Mouse (Mus musculus) midbrain, embryonic 12.5 days (tissue): ENCODE measurements at regions not wholly inside any gene's neighbourhood (a gene's known extent, or its start where the extent isn't known, plus 50 kb on each side); places are given as distances from the start of the nearest gene placed in this dataset.

ENCODE experiments used
- ATAC-seq: fragments of 200-750 bp; cut with Nextera tagmentation; 2 replicates; pipeline ENCODE4 v1.8.0; 2017; ENCODE audit warnings: low read depth, moderate TSS enrichment, moderate library complexity; ENCODE audit not compliant: low FRiP score
- H3K27ac ChIP-seq: fragments of 300-500 bp; sonication (generic); replicated peaks from 2 replicates; pipeline ENCODE4 v1.5.1; 2016; ENCODE audit warnings: mild to moderate bottlenecking
- H3K27me3 ChIP-seq: fragments of 300-500 bp; sonication (generic); 2 replicates; pipeline ENCODE4 v1.6.1; 2016; ENCODE audit warnings: mild to moderate bottlenecking
- H3K36me3 ChIP-seq: fragments of 300-500 bp; sonication (generic); 2 replicates; pipeline ENCODE4 v1.6.1; 2016
- H3K4me1 ChIP-seq: fragments of 300-500 bp; sonication (generic); 2 replicates; pipeline ENCODE4 v1.6.1; 2016
- H3K4me2 ChIP-seq: fragments of 300-500 bp; sonication (generic); replicated peaks from 2 replicates; pipeline ENCODE4 v1.6.1; 2016; ENCODE audit warnings: mild to moderate bottlenecking, moderate library complexity
- H3K4me3 ChIP-seq: fragments of 300-500 bp; sonication (generic); 2 replicates; pipeline ENCODE4 v1.5.1; 2016; ENCODE audit warnings: mild to moderate bottlenecking
- H3K9ac ChIP-seq: fragments of 300-500 bp; sonication (generic); replicated peaks from 2 replicates; pipeline ENCODE4 v1.6.1; 2016; ENCODE audit warnings: mild to moderate bottlenecking, moderate library complexity
- H3K9me3 ChIP-seq: fragments of 300-500 bp; sonication (generic); 2 replicates; pipeline ENCODE4 v1.6.1; 2016; ENCODE audit warnings: mild to moderate bottlenecking
- WGBS: fragments of 180-500 bp; shearing (Covaris S2); methylation state at CpG from one replicate; pipeline ENCODE4 v1.1.7; 2016; 5-methylcytosine and 5-hydroxymethylcytosine counted together

GRCm38 (mm10) chr7:36308726-36309125, 389.2 kb upstream of the Tshz3 start:
- H3K27ac ChIP-seq = no peak overlapping the region
- no peaks in the 10 kb centered on the region for H3K4me1 ChIP-seq
- H3K9ac ChIP-seq = no peak overlapping the region
- no peaks in the 10 kb centered on the region for H3K27me3 ChIP-seq
- no peaks in the 10 kb centered on the region for H3K36me3 ChIP-seq
- ATAC-seq = no peak
- H3K4me2 ChIP-seq = no peak overlapping the region
- H3K9me3 ChIP-seq = no peaks in the 10 kb centered on the region
- WGBS = 86% methylated on average over 9 of the region's 9 CpGs
- H3K4me3 ChIP-seq = no peak overlapping the region

- no peak for ATAC-seq
- H3K4me2 ChIP-seq = no peak overlapping the region
- no peak overlapping the region for H3K27ac ChIP-seq
- no peaks in the 10 kb centered on the region for H3K36me3 ChIP-seq
- H3K27me3 ChIP-seq = no peaks in the 10 kb centered on the region
- H3K9ac ChIP-seq = no peak overlapping the region
- no peak overlapping the region for H3K4me3 ChIP-seq
- H3K4me1 ChIP-seq = no peaks in the 10 kb centered on the region
- WGBS = 87% methylated on average over 10 of the region's 10 CpGs
- no peaks in the 10 kb centered on the region for H3K9me3 ChIP-seq
These were observed 389.8 kb upstream of the Tshz3 start for GRCm38 (mm10) chr7:36308106-36308620.

- Histone ChIP-seq H3K4me3 (no peak overlapping the region), H3K36me3 (no peaks in the 10 kb centered on the region), H3K9me3 (no peaks in the 10 kb centered on the region), H3K27ac (no peak overlapping the region), H3K27me3 (no peaks in the 10 kb centered on the region), H3K4me2 (no peak overlapping the region), H3K4me1 (no peaks in the 10 kb centered on the region), H3K9ac (no peak overlapping the region)
- ATAC-seq = no peak
These were observed 420.6 kb upstream of the Tshz3 start for GRCm38 (mm10) chr7:36277275-36277674.

GRCm38 (mm10) chr7:36268966-36269365, 429.0 kb upstream of the Tshz3 start:
- no peaks in the 10 kb centered on the region for H3K9me3 ChIP-seq
- H3K4me1 ChIP-seq = no peaks in the 10 kb centered on the region
- no peaks in the 10 kb centered on the region for H3K27me3 ChIP-seq
- H3K27ac ChIP-seq = no peak overlapping the region
- H3K4me3 ChIP-seq = no peak overlapping the region
- no peak overlapping the region for H3K4me2 ChIP-seq
- no peak for ATAC-seq
- 45% methylated on average over 5 of the region's 5 CpGs for WGBS
- no peak overlapping the region for H3K9ac ChIP-seq
- no peaks in the 10 kb centered on the region for H3K36me3 ChIP-seq

GRCm38 (mm10) chr7:36265163-36265823, 432.6 kb upstream of the Tshz3 start:
- no peak for ATAC-seq
- H3K4me2 ChIP-seq = no peak overlapping the region
- no peak overlapping the region for H3K27ac ChIP-seq
- H3K36me3 ChIP-seq = no peaks in the 10 kb centered on the region
- no peak overlapping the region for H3K9ac ChIP-seq
- H3K4me1 ChIP-seq = no peaks in the 10 kb centered on the region
- H3K27me3 ChIP-seq = no peaks in the 10 kb centered on the region
- 90% methylated on average over 7 of the region's 7 CpGs for WGBS
- H3K9me3 ChIP-seq = no peaks in the 10 kb centered on the region
- H3K4me3 ChIP-seq = no peak overlapping the region

GRCm38 (mm10) chr7:36262124-36262710, 435.7 kb upstream of the Tshz3 start:
- Histone ChIP-seq H3K9me3 (no peaks in the 10 kb centered on the region), H3K27me3 (no peaks in the 10 kb centered on the region), H3K4me2 (no peak overlapping the region), H3K36me3 (no peaks in the 10 kb centered on the region), H3K27ac (no peak overlapping the region), H3K9ac (no peak overlapping the region), H3K4me3 (no peak overlapping the region), H3K4me1 (no peaks in the 10 kb centered on the region)
- ATAC-seq = no peak
- 89% methylated on average over 8 of the region's 8 CpGs for WGBS

GRCm38 (mm10) chr7:36257102-36257501, 440.8 kb upstream of the Tshz3 start:
- no peak for ATAC-seq
- H3K27ac ChIP-seq = no peak overlapping the region
- no peaks in the 10 kb centered on the region for H3K4me1 ChIP-seq
- H3K27me3 ChIP-seq = no peaks in the 10 kb centered on the region
- no peaks in the 10 kb centered on the region for H3K9me3 ChIP-seq
- no peak overlapping the region for H3K9ac ChIP-seq
- H3K4me3 ChIP-seq = no peak overlapping the region
- WGBS = 96% methylated on average over 15 of the region's 15 CpGs
- no peaks in the 10 kb centered on the region for H3K36me3 ChIP-seq
- no peak overlapping the region for H3K4me2 ChIP-seq

- Histone ChIP-seq H3K4me2 (no peak overlapping the region), H3K4me3 (no peak overlapping the region), H3K9me3 (no peaks in the 10 kb centered on the region), H3K36me3 (no peaks in the 10 kb centered on the region), H3K4me1 (no peaks in the 10 kb centered on the region), H3K27me3 (no peaks in the 10 kb centered on the region), H3K9ac (no peak overlapping the region), H3K27ac (no peak overlapping the region)
- ATAC-seq = no peak
These were observed 444.6 kb upstream of the Zfp507 start for GRCm38 (mm10) chr7:36247356-36247755.

- no peaks in the 10 kb centered on the region for H3K27me3 ChIP-seq
- peaks cover 4% of the 10 kb centered on the region; the same call in 1 of the 2 replicates for H3K9me3 ChIP-seq
- no peak overlapping the region for H3K9ac ChIP-seq
- no peak overlapping the region for H3K4me3 ChIP-seq
- H3K4me1 ChIP-seq = no peaks in the 10 kb centered on the region
- ATAC-seq = no peak
- no peak overlapping the region for H3K4me2 ChIP-seq
- WGBS = 93% methylated on average over 2 of the region's 2 CpGs
- no peak overlapping the region for H3K27ac ChIP-seq
- no peaks in the 10 kb centered on the region for H3K36me3 ChIP-seq
These were observed 433.9 kb upstream of the Zfp507 start for GRCm38 (mm10) chr7:36236673-36237072.

GRCm38 (mm10) chr7:36229031-36229430, 426.2 kb upstream of the Zfp507 start:
- Histone ChIP-seq H3K9me3 (no peaks in the 10 kb centered on the region), H3K4me2 (no peak overlapping the region), H3K36me3 (no peaks in the 10 kb centered on the region), H3K4me1 (no peaks in the 10 kb centered on the region), H3K27ac (no peak overlapping the region), H3K27me3 (no peaks in the 10 kb centered on the region), H3K9ac (no peak overlapping the region), H3K4me3 (no peak overlapping the region)
- ATAC-seq = no peak

GRCm38 (mm10) chr7:36224416-36224815, 421.6 kb upstream of the Zfp507 start:
- Histone ChIP-seq H3K27me3 (no peaks in the 10 kb centered on the region), H3K9me3 (no peaks in the 10 kb centered on the region), H3K4me1 (no peaks in the 10 kb centered on the region), H3K9ac (no peak overlapping the region), H3K27ac (no peak overlapping the region), H3K36me3 (no peaks in the 10 kb centered on the region), H3K4me2 (no peak overlapping the region), H3K4me3 (no peak overlapping the region)
- 88% methylated on average over 8 of the region's 8 CpGs for WGBS
- no peak for ATAC-seq

- Histone ChIP-seq H3K4me3 (no peak overlapping the region), H3K9me3 (no peaks in the 10 kb centered on the region), H3K4me2 (no peak overlapping the region), H3K9ac (no peak overlapping the region), H3K4me1 (no peaks in the 10 kb centered on the region), H3K36me3 (no peaks in the 10 kb centered on the region), H3K27me3 (no peaks in the 10 kb centered on the region), H3K27ac (no peak overlapping the region)
- WGBS = 70% methylated on average over 2 of the region's 2 CpGs
- ATAC-seq = no peak
These were observed 415.6 kb upstream of the Zfp507 start for GRCm38 (mm10) chr7:36218386-36218785.

GRCm38 (mm10) chr7:36210034-36210433, 407.2 kb upstream of the Zfp507 start:
- H3K27me3 ChIP-seq = no peaks in the 10 kb centered on the region
- no peak overlapping the region for H3K4me3 ChIP-seq
- H3K4me2 ChIP-seq = no peak overlapping the region
- H3K27ac ChIP-seq = no peak overlapping the region
- H3K9ac ChIP-seq = no peak overlapping the region
- no peaks in the 10 kb centered on the region for H3K9me3 ChIP-seq
- no peaks in the 10 kb centered on the region for H3K36me3 ChIP-seq
- 95% methylated on average over 4 of the region's 4 CpGs for WGBS
- no peak for ATAC-seq
- 0 out of 2 replicates have a peak, but pooled peaks cover 2% of the 10 kb centered on the region for H3K4me1 ChIP-seq
